Mouse (Mus musculus): ENCODE results near the gene Capn12. TPM values are rescaled to one million over a fixed set of nuclear protein-coding genes. Genes with fewer than 3 reads are reported as not detected.

Gene Capn12
- polyA plus RNA-seq, 1 experiment from 2014 or later = 1.3 TPM

DNA sequence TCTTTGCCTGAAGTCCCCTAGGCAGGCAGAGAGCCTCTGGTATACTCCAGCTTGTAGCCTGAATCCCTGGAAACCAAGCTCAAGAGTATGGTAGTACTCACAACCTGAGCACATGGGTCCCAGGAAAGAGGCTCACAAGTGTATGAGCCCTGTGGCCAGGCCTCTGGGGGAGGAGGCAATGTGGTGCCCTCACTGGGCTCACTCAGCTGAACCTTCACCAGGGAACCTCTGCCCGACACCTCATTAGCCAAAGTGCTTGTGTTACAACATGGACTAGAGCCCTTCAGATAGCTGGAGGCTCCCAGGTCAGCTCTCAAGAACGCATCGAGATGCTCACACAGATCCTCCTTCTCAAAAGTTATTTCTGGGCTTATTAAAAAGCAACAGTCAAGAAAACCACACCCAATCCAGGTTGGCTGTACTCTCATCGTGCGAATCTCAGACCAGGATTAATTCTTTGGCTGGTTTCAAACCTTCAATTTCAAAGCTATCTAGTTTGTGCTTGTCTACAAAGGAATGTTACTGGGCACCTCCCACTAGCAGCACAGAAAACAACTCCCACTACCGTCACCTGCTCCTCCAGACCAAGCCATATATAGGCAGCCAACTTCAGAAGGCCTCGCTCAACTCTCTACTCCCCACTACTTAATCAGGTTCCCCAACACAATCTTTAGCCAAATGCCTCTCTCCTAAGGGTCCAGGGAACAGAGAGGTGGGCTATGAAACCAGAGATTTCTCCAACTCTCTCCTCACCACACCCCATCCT lies 58.4 kb downstream of the Capn12 start:
- Histone ChIP-seq H3K9me3 (no peaks in the 10 kb centered on the region), H3K27me3 (no peaks in the 10 kb centered on the region), H3K4me2 (no peak overlapping the region), H3K4me3 (no peak overlapping the region), H3K27ac (peak overlapping the region; percentile 77), H3K36me3 (peaks cover 12% of the 10 kb centered on the region), H3K9ac (no peak overlapping the region), H3K4me1 (peaks cover 65% of the 10 kb centered on the region)
- ATAC-seq (ENCODE audit: insufficient number of reproducible peaks, low FRiP score, low TSS enrichment, low read depth) = no peak
- 68% methylated on average over 7 of the region's 7 CpGs for WGBS

- peak overlapping the region; percentile 77 for H3K27ac ChIP-seq
- ATAC-seq (ENCODE audit: insufficient number of reproducible peaks, low FRiP score, low TSS enrichment, low read depth) = no peak
- H3K4me3 ChIP-seq = no peak overlapping the region
- no peaks in the 10 kb centered on the region for H3K27me3 ChIP-seq
- H3K36me3 ChIP-seq = peaks cover 5% of the 10 kb centered on the region; the same call in 1 of the 2 replicates
- no peak overlapping the region for H3K9ac ChIP-seq
- 63% methylated on average over 4 of the region's 4 CpGs for WGBS
- H3K4me1 ChIP-seq = peaks cover 77% of the 10 kb centered on the region
- H3K9me3 ChIP-seq = no peaks in the 10 kb centered on the region
- H3K4me2 ChIP-seq = no peak overlapping the region
Measured at GRCm38 (mm10) chr7:28941129-28941528, 59.9 kb downstream of the Capn12 start.

- WGBS = 69% methylated on average over 4 of the region's 4 CpGs
- no peak overlapping the region for H3K9ac ChIP-seq
- H3K9me3 ChIP-seq = no peaks in the 10 kb centered on the region
- H3K27ac ChIP-seq = peak overlapping the region; percentile 77
- H3K4me1 ChIP-seq = peaks cover 78% of the 10 kb centered on the region
- no peak overlapping the region for H3K4me3 ChIP-seq
- H3K27me3 ChIP-seq = no peaks in the 10 kb centered on the region
- H3K4me2 ChIP-seq = no peak overlapping the region
- no peak for ATAC-seq (ENCODE audit: insufficient number of reproducible peaks, low FRiP score, low TSS enrichment, low read depth)
- peaks cover 5% of the 10 kb centered on the region; the same call in 1 of the 2 replicates for H3K36me3 ChIP-seq
Measured at GRCm38 (mm10) chr7:28941542-28941941, 60.3 kb downstream of the Capn12 start.

Other genes with a start within 250 kb of the Capn12 start
- 6.2 and 7.2 TPM in 2 replicates for gene Fbxo27, start 188.6 kb upstream of the Capn12 start, polyA plus RNA-seq (2015; fragmentation: Nextera tagmentation; extraction: Ambion mirVana)
- gene Fbxo17, start 164.6 kb upstream of the Capn12 start, polyA plus RNA-seq (2015; fragmentation: Nextera tagmentation; extraction: Ambion mirVana) = 27.2 and 37.3 TPM in 2 replicates
- gene Mrps12, start 139.6 kb upstream of the Capn12 start, polyA plus RNA-seq (2015; fragmentation: Nextera tagmentation; extraction: Ambion mirVana) = 112 and 125 TPM in 2 replicates
- gene Sars2, start 139.4 kb upstream of the Capn12 start, polyA plus RNA-seq (2015; fragmentation: Nextera tagmentation; extraction: Ambion mirVana) = 20.1 and 24.1 TPM in 2 replicates
- gene Ccer2, start 125.2 kb upstream of the Capn12 start, polyA plus RNA-seq (2015; fragmentation: Nextera tagmentation; extraction: Ambion mirVana) = 0.82 and 1.9 TPM in 2 replicates
- 79.8 and 96.9 TPM in 2 replicates for gene Sirt2, start 114.7 kb upstream of the Capn12 start, polyA plus RNA-seq (2015; fragmentation: Nextera tagmentation; extraction: Ambion mirVana)
- gene Nfkbib, start 113.9 kb upstream of the Capn12 start, polyA plus RNA-seq (2015; fragmentation: Nextera tagmentation; extraction: Ambion mirVana) = 41.5 and 49.2 TPM in 2 replicates
- gene Rinl, start 92.5 kb upstream of the Capn12 start, polyA plus RNA-seq (2015; fragmentation: Nextera tagmentation; extraction: Ambion mirVana) = 4.7 and 5.6 TPM in 2 replicates
- 201 and 221 TPM in 2 replicates for gene Hnrnpl, start 72.9 kb upstream of the Capn12 start, polyA plus RNA-seq (2015; fragmentation: Nextera tagmentation; extraction: Ambion mirVana)
- gene Ech1, start 56.2 kb upstream of the Capn12 start, polyA plus RNA-seq (2015; fragmentation: Nextera tagmentation; extraction: Ambion mirVana) = 217 and 232 TPM in 2 replicates
- 11.6 and 13.8 TPM in 2 replicates for gene Lgals4, start 47.6 kb upstream of the Capn12 start, polyA plus RNA-seq (2015; fragmentation: Nextera tagmentation; extraction: Ambion mirVana)
- 171 and 257 TPM in 2 replicates for gene Lgals7, start 17.6 kb upstream of the Capn12 start, polyA plus RNA-seq (2015; fragmentation: Nextera tagmentation; extraction: Ambion mirVana)
- 347 and 359 TPM in 2 replicates for gene Actn4, start 80.9 kb downstream of the Capn12 start, polyA plus RNA-seq (2015; fragmentation: Nextera tagmentation; extraction: Ambion mirVana)
- gene Eif3k, start 100.4 kb downstream of the Capn12 start, polyA plus RNA-seq (2015; fragmentation: Nextera tagmentation; extraction: Ambion mirVana) = 372 and 387 TPM in 2 replicates
- 7.2 and 7.6 TPM in 2 replicates for gene Map4k1, start 100.6 kb downstream of the Capn12 start, polyA plus RNA-seq (2015; fragmentation: Nextera tagmentation; extraction: Ambion mirVana)
- 5.1 and 10.8 TPM in 2 replicates for gene Ryr1, start 243.8 kb downstream of the Capn12 start, polyA plus RNA-seq (2015; fragmentation: Nextera tagmentation; extraction: Ambion mirVana)